Mouse (Mus musculus) embryonic facial prominence, embryonic 10.5 days (tissue): ENCODE results near the gene Rbm25. TPM values are rescaled to one million over a fixed set of nuclear protein-coding genes. Genes with fewer than 3 reads are reported as not detected.

Experiments
- DNase-seq: peaks from one replicate; pipeline ENCODE4 v3.0.0-alpha.2; 2017; ENCODE audit warnings: low spot score
- H3K27ac ChIP-seq: fragments of 300-500 bp; sonication (generic); replicated peaks from 2 replicates; pipeline ENCODE4 v1.5.1; 2016; ENCODE audit warnings: mild to moderate bottlenecking
- H3K27me3 ChIP-seq: fragments of 300-500 bp; sonication (generic); replicated peaks from 2 replicates; pipeline ENCODE4 v1.6.1; 2016; ENCODE audit warnings: low read depth, mild to moderate bottlenecking; ENCODE audit not compliant: poor library complexity, severe bottlenecking
- H3K36me3 ChIP-seq: fragments of 300-500 bp; sonication (generic); replicated peaks from 2 replicates; pipeline ENCODE4 v1.6.1; 2016; ENCODE audit warnings: mild to moderate bottlenecking, moderate library complexity
- H3K4me1 ChIP-seq: fragments of 300-500 bp; sonication (generic); 2 replicates; pipeline ENCODE4 v1.6.1; 2016
- H3K4me3 ChIP-seq: fragments of 300-500 bp; sonication (generic); 2 replicates; pipeline ENCODE4 v1.5.1; 2016; ENCODE audit warnings: mild to moderate bottlenecking, moderate library complexity
- H3K9me3 ChIP-seq: fragments of 300-500 bp; sonication (generic); 2 replicates; pipeline ENCODE4 v1.6.1; 2016; ENCODE audit warnings: mild to moderate bottlenecking
- WGBS: fragments of 180-500 bp; shearing (Covaris S2); methylation state at CpG from one replicate; pipeline ENCODE4 v1.1.7; 2016; 5-methylcytosine and 5-hydroxymethylcytosine counted together
- polyA plus RNA-seq: library from polyadenylated mRNA; unstranded; fragments of >200 nt; fragmentation: Nextera tagmentation; extraction: Ambion mirVana; gene quantifications from 2 replicates; pipeline ENCODE4 v1.2.1, GENCODE M21; 2016

The Rbm25 gene
- polyA plus RNA-seq, 1 experiment from 2014 or later = 324 TPM

DNA sequence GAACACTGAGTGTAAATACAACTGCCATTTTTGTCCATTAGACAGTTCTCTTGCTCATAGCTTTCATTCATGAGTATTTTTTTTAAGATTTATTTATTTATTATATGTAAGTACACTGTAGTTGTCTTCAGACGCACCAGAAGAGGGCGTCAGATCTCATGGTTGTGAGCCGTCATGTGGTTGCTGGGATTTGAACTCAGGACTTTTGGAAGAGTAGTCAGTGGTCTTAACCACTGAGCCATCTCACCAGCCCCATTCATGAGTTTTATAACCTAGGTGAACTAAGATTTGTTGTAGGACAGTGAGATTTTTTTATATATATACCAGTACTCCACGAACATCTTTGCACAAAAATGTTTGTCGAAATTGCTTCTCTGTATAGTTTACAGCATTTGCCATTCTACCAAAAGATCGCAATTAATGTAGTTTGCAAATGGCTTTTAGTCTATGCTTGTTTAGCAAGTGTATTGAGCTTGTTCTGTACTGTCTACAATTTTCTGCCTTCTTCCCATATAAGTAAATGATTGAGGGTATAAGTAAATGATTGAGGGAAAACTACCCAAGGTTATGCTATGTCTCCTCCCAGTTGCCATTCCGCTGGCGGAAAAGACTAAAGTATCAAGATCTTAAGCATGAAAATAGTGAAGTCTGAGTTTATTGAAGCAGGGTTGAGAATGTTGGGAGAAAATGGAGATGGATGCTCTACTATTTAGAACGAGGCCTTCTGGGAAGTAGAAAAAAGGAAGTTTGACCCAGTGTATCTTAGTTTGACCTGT lies 55.7 kb downstream of the Rbm25 start:
- Histone ChIP-seq H3K27ac (peak overlapping the region; percentile 86; the same call in 1 of the 2 replicates), H3K27me3 (no peaks in the 10 kb centered on the region), H3K36me3 (peaks cover 32% of the 10 kb centered on the region), H3K4me1 (peaks cover 23% of the 10 kb centered on the region), H3K9me3 (no peaks in the 10 kb centered on the region), H3K4me3 (no peak overlapping the region)
- WGBS = 91% methylated on average over 9 of the region's 9 CpGs
- DNase-seq = no peak

DNA sequence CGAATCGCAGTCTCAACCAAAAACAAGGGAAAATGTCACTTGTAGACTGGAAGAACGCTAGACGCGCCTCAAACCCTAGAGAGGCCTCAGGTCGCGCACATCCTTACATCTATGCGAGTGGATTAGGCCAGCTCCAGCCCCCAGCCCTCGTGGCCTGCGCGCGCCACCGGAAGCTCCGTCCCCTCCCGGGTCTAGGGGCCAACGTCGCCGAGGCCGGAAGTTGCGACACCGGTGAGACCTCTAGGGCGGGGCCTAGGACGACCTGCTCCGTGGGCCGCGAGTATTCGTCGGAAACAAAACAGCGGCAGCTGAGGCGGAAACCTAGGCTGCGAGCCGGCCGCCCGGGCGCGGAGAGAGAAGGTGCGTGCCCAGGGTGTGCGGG lies 56.9 kb downstream of the Rbm25 start, which contains the start of gene Psen1:
Gene Psen1 (plus strand): TSS at position 219 of the 382 bp plus-strand sequence.
- Histone ChIP-seq H3K27ac (peak within 1 kb of the TSS; percentile 86), H3K9me3 (no peaks in the 10 kb centered on the region), H3K4me3 (peak within 1 kb of the TSS; percentile 68), H3K4me1 (peaks cover 23% of the 10 kb centered on the region), H3K27me3 (no peaks in the 10 kb centered on the region), H3K36me3 (peaks cover 32% of the 10 kb centered on the region)
- WGBS = under 1% methylated on average over 38 of the region's 38 CpGs
- DNase-seq = peak; percentile 97

DNA sequence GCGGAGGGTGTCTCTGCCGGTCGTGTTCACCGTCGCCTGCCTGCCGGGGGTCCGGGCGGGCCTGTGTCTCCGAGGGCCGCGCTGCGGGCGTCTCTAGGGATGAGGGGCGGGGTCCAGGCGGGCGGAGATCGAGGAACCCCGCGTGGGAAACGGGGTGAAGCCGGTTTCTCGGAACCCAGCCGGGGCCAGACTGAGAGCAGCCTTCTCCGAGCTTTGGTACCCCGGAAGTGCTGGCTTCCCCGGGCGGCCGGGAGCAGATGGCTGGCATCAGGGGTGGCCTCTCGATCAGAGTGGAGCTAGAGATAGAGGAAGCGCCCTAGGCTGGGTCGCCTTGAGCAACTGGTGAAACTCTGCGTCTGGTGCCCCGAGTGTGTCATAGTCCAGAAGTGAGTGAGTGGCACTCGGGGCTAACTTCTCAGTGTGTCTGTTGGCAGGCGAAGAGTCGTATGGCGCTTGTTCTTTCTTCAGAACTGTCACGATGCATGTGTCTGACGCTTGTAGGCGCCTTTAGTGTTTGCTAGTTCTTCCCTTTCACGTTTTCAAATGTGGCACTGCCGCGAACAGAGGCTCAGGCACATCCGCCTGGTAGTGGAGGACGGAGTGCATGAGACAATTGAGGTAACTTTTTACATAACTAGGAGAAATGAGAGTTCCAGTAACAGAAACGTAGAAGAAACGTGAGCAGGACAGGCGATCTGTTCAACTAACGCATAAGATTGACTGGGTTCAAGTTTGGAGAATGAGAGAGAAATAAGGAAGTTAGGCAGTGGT lies 57.5 kb downstream of the Rbm25 start:
- Histone ChIP-seq H3K27ac (peak overlapping the region; percentile 86), H3K4me3 (peak overlapping the region; percentile 68), H3K4me1 (peaks cover 23% of the 10 kb centered on the region), H3K27me3 (no peaks in the 10 kb centered on the region), H3K9me3 (no peaks in the 10 kb centered on the region), H3K36me3 (peaks cover 31% of the 10 kb centered on the region)
- WGBS = 1% methylated on average over 49 of the region's 49 CpGs
- no peak for DNase-seq

GRCm38 (mm10) chr12:83689087-83689432 lies 58.0 kb downstream of the Rbm25 start:
- Histone ChIP-seq H3K9me3 (no peaks in the 10 kb centered on the region), H3K36me3 (peaks cover 27% of the 10 kb centered on the region), H3K4me3 (peak overlapping the region; percentile 68), H3K27me3 (no peaks in the 10 kb centered on the region), H3K27ac (peak overlapping the region; percentile 86), H3K4me1 (peaks cover 23% of the 10 kb centered on the region)
- WGBS = 37% methylated on average over 6 of the region's 6 CpGs
- DNase-seq = peak; percentile 10

- no peak for DNase-seq
Observed at GRCm38 (mm10) chr12:83694011-83694410, 63.0 kb downstream of the Rbm25 start.

GRCm38 (mm10) chr12:83694669-83695068 lies 63.6 kb downstream of the Rbm25 start:
- H3K4me1 ChIP-seq = peaks cover 15% of the 10 kb centered on the region
- no peak for DNase-seq
- no peaks in the 10 kb centered on the region for H3K27me3 ChIP-seq
- peaks cover 22% of the 10 kb centered on the region for H3K36me3 ChIP-seq
- H3K27ac ChIP-seq = no peak overlapping the region
- no peaks in the 10 kb centered on the region for H3K9me3 ChIP-seq
- no peak overlapping the region for H3K4me3 ChIP-seq
- 94% methylated on average over 3 of the region's 3 CpGs for WGBS

More at GRCm38 (mm10) chr12:83694011-83694410, 63.0 kb downstream of the Rbm25 start:
- H3K36me3 ChIP-seq = peaks cover 18% of the 10 kb centered on the region
- no peaks in the 10 kb centered on the region for H3K9me3 ChIP-seq
- 92% methylated on average over 5 of the region's 5 CpGs for WGBS
- no peak overlapping the region for H3K4me3 ChIP-seq
- no peaks in the 10 kb centered on the region for H3K27me3 ChIP-seq
- H3K27ac ChIP-seq = no peak overlapping the region
- H3K4me1 ChIP-seq = peaks cover 21% of the 10 kb centered on the region

GRCm38 (mm10) chr12:83698637-83699036 lies 67.6 kb downstream of the Rbm25 start:
- DNase-seq = no peak
- no peaks in the 10 kb centered on the region for H3K9me3 ChIP-seq
- no peak overlapping the region for H3K27ac ChIP-seq
- peaks cover 6% of the 10 kb centered on the region; the same call in 1 of the 2 replicates for H3K4me1 ChIP-seq
- H3K27me3 ChIP-seq = no peaks in the 10 kb centered on the region
- WGBS = 83% methylated on average over 4 of the region's 4 CpGs
- H3K4me3 ChIP-seq = no peak overlapping the region
- H3K36me3 ChIP-seq = peaks cover 37% of the 10 kb centered on the region

DNA sequence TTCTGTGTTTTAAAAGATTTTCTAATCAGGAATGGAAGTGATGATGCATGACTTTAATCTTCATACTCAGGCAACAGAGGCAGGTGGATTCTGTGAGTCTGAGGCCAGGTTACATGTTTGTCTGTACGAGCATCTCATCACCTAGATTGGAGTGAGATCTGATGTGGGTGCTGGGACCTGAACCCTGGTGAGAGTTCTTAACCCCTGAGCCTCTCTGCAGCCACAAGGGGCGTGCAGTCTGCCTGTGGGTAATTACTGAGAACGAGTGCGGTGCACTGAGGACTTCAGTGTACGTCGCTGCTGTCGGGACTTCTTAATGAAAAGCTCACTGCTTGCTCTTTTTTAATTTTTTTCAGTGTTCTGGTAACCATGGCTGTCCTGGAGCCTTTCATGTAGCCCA lies 70.6 kb downstream of the Rbm25 start:
- Histone ChIP-seq H3K27ac (no peak overlapping the region), H3K4me1 (no peaks in the 10 kb centered on the region), H3K36me3 (peaks cover 57% of the 10 kb centered on the region), H3K27me3 (no peaks in the 10 kb centered on the region), H3K4me3 (no peak overlapping the region), H3K9me3 (no peaks in the 10 kb centered on the region)
- DNase-seq = no peak
- WGBS = 90% methylated on average over 7 of the region's 7 CpGs

DNA sequence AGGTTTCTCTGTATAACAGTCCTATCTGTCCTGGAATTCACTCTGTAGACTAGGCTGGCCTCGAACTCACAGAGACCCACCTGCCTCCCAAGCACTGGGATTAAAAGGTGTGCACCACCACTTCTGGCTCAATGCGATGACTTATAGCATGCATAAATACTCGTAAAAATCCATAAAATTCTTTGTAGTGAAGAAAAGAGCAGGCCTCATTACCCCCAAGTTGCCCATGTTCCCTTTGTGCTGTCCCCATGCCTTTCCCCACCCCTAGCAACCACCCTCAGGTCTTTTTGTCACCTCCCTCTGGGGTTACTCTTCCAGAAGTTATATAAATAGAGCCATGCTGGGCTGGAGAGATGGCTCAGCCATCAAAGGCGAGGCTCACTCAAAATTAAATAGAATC lies 71.8 kb downstream of the Rbm25 start:
- H3K36me3 ChIP-seq = peaks cover 62% of the 10 kb centered on the region

GRCm38 (mm10) chr12:83706951-83707350 lies 75.9 kb downstream of the Rbm25 start:
- no peak overlapping the region for H3K4me3 ChIP-seq
- no peaks in the 10 kb centered on the region for H3K27me3 ChIP-seq
- H3K9me3 ChIP-seq = no peaks in the 10 kb centered on the region
- DNase-seq = no peak
- peaks cover 51% of the 10 kb centered on the region for H3K36me3 ChIP-seq
- 93% methylated on average over 4 of the region's 4 CpGs for WGBS
- no peaks in the 10 kb centered on the region for H3K4me1 ChIP-seq
- H3K27ac ChIP-seq = no peak overlapping the region

More for the DNA sequence above, 71.8 kb downstream of the Rbm25 start:
- Histone ChIP-seq H3K4me1 (no peaks in the 10 kb centered on the region), H3K4me3 (no peak overlapping the region), H3K27ac (no peak overlapping the region), H3K27me3 (no peaks in the 10 kb centered on the region), H3K9me3 (no peaks in the 10 kb centered on the region)
- DNase-seq = no peak
- WGBS = 82% methylated on average over 4 of the region's 4 CpGs

GRCm38 (mm10) chr12:83708160-83709092 lies 77.4 kb downstream of the Rbm25 start:
- H3K4me3 ChIP-seq = no peak overlapping the region
- no peaks in the 10 kb centered on the region for H3K27me3 ChIP-seq
- H3K9me3 ChIP-seq = no peaks in the 10 kb centered on the region
- peaks cover 55% of the 10 kb centered on the region for H3K36me3 ChIP-seq
- no peak for DNase-seq
- WGBS = 91% methylated on average over 7 of the region's 7 CpGs
- no peaks in the 10 kb centered on the region for H3K4me1 ChIP-seq
- H3K27ac ChIP-seq = no peak overlapping the region

- Histone ChIP-seq H3K9me3 (no peaks in the 10 kb centered on the region), H3K27ac (no peak overlapping the region), H3K36me3 (peaks cover 57% of the 10 kb centered on the region), H3K4me1 (no peaks in the 10 kb centered on the region), H3K27me3 (no peaks in the 10 kb centered on the region), H3K4me3 (no peak overlapping the region)
- no peak for DNase-seq
- WGBS = 92% methylated on average over 2 of the region's 2 CpGs
Observed at GRCm38 (mm10) chr12:83709934-83710333, 78.9 kb downstream of the Rbm25 start.
